Mouse (Mus musculus): ENCODE results near the gene Epb41l5. TPM values are rescaled to one million over a fixed set of nuclear protein-coding genes. Genes with fewer than 3 reads are reported as not detected.
A peak's percentile ranks its signal among the peaks of the same experiment; 100 is the strongest.

The Epb41l5 gene
- total RNA-seq (2021), result 1 to 10 TPM; 1.9 TPM
- long read RNA-seq, experiment 1, full-length matches to known transcripts, result 3 of 3 reads
- long read RNA-seq, experiment 1, partial matches to known transcripts, result 0 of 3 reads
- long read RNA-seq, experiment 1, other reads (novel, unspliced or antisense), result 0 of 3 reads
- long read RNA-seq, experiment 2, result 0 reads

DNA sequence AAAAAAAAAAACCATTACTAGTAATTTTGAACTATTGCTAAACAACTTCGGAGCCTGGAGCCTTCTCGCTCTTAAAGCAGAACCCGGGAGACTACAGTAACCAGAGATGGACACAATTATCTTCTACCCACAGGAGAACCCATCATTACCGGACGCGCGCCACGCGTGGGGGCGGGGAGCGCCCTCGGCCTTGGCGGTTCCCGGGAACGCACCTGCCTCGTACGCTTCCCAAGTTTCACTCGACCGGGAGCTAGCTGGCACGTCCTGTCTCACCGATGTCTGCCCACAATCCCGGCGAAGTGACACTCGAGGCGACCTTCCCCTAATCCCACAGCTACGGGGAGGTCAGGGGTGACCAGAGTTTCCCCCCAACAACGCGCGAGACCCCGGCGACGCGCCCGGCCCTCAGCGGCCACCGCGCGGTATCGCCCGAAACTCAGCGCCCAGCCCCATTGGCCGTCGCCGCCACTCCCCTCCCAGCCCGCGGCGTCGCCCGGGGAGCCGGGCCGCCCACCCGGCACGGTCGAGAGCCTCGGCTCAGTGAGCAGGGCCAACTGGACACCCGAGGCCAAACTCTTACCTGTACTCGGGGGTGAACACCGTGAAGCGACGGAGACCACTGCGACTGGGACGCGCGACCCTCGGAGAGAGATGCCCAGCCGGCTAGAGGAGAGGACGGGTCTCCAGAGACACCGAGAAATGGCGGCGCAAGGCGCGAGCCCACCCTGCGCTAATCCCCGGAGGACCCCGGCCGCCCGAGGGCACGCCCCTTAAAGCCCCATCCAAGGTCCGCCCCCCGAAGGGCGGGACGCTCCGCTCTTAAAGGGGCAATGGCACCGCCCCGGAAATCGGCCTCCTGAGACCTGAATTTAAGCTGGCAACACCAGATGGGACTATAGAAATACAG lies at the start of gene Epb41l5:
Gene Epb41l5 (minus strand): TSS at position 796 of the 907 bp plus-strand sequence.
- peak; percentile 79 for DNase-seq

DNA sequence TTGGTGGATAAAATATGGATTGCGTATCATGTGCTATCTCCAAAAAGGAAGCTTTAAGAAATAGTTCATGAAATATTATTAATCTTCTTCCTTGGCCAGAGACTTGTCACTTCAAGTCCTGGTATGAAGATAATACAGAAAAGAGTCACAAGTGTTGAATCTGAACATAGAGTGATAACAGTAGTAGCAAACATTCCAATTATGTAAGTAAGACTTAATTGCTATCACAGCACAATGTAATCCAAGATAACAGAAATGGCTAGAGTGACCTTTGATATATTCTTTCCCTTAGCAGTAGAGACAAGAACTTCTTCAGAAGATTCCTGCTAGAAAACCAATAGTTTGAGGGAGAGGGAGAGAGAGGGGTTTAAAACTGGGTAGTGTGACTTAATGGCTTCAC lies 48.1 kb upstream of the Epb41l5 start:
- no peak for DNase-seq

DNA sequence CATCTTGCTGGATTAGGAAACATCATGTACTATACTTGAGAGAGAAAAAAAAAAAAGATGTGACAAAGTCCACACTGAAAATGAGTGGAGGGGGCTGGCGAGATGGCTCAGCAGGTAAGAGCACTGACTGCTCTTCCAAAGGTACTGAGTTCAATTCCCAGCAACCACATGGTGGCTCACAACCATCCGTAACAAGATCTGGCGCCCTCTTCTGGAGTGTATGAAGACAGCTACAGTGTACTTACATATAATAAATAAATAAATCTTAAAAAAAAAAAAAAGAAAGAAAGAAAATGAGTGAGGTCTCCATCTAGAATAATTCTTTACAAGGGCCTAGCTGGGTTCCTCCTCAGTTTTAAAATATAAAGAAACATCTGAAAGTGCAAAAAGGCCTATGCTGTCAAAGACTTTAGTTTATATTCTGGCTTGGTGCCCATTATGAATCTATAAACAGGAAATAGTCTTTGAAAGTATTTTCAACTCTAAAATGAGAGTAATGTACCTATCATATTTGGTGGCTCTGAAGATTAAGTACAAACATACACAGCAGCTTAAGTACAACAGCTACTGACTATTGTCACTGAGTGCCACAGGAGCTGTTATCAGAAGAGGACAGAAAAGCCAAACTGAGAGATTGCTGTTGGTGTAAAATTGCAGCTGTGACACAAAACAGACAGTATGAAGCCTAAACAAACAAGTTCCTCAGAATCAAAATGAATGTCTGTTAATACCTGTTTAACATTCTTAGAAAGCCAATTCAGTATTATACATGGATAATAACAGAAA lies 37.2 kb upstream of the Epb41l5 start:
- DNase-seq, result no peak

DNA sequence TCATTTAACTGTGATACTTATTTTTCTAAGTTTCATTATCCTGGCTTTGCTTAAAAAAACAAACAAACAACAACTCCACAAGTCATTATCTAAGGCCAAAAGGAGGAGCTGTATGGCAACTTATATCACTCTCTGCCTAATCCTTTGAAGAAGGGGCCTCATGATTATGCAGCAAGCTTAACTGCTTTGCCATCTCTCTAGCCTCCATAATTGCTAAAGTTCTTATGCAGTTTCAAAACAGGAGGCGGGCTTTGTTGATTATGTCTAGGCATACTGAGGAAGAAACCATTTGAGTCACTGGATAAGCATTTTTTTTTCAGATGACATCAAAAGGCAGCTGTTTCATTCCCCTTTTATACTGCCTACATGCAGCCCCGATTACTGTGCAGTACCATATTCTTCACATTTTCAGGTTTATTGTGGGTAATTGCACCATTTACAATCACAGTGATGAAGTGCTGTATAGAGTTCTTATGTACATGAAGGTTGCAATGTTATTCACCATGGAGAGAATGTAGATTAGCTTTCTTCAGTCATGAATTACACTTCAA lies 32.9 kb upstream of the Epb41l5 start:
- no peak for DNase-seq

DNA sequence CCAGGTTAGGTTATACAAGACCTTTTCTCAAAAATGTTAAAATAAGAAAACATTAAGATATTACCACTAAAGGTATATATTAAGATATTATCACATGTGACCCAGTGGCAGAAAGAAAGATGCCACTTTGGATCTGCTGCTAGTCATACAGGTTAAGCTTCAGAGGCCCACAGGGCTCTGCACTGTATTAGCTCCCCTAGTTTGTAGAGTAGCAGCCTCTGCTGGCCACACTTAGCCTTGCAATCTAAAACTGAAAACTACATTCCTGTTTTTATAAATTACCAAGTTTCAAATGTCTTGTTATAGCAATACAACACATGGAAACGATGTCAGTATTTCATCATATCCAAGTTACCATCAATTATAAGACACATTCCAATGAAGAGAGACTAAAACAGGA lies 26.2 kb upstream of the Epb41l5 start:
- DNase-seq, result peak; percentile 29

DNA sequence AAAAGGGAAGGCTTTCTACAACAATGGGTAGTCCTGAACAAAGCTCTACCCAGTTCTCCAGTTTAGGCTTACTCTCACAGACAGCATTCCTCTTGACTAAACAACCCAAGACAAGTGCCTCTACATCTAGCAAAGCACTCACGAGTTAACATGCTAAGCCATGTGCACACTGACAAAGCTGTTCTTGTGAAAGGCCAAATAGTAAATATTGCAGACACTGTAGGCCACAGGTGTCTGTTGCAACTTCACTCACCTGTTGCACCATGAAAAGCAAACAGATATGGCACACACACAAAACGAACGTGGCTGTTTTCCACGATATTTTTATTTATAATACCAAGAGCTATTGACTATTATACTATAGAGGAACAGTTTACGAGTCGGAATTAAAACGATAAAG lies 18.1 kb upstream of the Epb41l5 start:
- no peak for DNase-seq

DNA sequence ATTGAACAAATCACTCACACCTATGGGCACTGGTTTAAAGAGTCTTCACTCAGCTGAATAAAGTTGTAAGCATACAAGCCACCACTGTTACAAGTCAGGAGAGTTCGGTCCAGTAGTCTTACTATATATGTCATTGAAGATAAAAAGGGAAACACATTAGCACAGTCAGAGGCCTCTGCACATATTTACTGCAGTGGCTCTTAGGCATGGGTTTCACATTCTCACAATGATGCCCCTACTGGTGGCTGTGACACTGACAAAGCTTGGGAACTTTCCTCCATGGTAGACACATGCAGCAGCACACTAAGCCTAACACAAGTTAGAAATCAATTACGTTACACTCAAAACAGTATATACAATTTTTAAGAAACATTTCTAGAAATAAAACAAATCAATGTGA lies 5.5 kb upstream of the Epb41l5 start:
- no peak for DNase-seq

DNA sequence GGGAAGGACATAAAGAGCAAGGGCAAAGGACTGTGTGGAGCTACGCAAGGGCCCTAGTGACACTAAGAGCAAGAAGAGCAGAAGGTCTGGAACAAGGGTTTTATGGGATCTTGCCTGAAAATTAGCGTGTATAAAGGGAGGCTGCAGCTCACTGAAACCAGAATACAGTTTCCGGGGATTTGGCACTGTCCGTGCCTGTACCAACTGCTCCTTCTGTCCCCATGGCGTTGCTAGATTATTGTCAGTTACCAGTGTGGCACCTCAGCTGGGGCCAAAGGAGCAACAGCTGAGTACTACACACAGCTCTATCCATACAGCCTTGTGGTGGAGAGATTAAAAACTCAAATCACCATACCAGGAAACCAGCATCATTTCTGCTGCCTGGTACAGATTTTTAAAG lies 1.6 kb upstream of the Epb41l5 start:
- no peak for DNase-seq

DNA sequence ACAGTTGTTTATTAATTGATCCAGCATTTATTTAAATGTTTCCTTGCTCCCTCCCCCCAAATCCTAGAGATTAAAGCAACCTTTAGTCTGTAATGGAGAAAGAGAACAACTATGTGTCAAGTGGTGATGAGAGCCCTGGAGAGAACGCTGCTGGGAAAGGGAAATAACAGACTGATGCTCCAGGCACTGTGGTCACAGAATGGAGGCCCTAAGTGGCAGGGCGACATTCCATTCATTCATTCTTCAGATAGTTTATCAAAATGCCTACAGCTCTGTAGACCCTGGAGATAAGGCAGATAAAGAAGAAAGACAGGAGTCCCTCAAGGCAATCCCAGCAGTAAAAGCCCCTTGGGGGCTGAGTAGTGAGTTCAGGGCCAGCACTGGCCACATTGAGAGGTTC lies 827 bp upstream of the Epb41l5 start:
- no peak for DNase-seq

DNA sequence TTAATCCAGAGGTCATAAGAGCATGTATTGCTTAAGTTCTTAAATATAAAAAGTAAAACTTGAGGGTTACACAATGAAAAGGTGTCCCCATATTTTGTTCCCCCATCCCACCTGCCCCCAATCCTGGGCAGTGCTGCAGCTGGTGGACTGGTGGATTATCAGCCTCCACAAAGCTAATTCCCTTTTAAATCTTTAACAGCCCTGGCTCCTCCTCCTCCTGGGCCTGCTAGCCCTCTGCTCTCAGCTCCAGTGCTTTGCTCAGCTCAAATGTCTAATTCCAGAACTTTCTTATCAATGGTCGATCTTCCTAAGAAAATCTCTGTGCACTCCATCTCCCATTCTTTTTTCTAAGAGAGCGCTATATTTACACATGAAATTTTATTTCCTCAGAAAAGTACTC lies 2.4 kb downstream of the Epb41l5 start:
- no peak for DNase-seq

DNA sequence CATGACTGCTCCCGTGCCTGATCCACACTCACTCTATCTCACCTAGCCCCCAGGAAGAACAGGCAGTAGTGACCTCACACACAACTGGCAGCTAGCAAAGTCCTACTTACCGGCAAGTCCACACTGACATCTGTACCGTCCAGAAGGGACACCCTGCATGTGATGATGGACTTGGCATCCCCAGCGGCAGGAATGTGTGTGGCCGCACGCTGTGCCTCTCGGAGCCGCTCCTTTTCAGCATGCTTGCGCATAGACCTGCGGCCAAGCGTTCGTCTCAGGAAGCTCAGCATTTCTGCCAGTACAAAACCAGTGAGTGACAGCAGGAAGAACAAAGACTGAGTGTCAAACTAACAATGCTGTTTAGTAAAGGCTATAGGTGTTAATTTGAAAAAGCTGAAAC lies 6.4 kb downstream of the Epb41l5 start:
- DNase-seq, result no peak

DNA sequence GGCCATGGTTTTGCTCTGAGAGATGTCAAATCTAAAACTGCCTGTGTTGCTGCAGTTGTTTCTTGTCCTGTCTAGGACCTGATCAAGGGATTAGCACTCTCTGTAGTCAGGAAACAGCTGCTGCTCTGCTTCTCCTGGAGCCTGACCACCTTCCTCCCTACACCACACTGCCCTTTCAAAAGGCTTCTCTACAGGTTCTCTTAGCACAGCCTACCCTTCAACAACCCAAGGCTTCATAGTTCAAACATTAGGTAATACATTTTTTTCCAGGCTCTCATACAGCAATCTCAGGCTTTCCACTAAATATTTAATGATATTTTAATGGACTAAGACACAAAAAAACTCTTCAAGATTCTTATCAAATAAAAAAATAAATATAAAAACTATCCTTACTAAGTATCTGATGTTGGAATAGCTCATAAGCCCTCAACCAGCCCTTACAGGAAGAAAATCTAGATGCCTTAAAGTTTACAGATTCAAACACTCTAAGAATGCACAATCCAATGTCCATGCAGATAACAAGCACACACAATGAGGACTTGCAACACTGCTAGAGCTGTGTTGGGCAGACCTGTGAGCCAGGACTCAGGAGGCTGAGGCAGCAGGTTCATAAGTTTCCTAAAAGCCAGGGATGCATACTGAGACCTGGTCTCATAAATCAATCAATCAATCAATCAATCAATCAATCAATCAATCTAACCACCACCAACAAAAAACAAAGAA lies 7.5 kb downstream of the Epb41l5 start:
- no peak for DNase-seq

DNA sequence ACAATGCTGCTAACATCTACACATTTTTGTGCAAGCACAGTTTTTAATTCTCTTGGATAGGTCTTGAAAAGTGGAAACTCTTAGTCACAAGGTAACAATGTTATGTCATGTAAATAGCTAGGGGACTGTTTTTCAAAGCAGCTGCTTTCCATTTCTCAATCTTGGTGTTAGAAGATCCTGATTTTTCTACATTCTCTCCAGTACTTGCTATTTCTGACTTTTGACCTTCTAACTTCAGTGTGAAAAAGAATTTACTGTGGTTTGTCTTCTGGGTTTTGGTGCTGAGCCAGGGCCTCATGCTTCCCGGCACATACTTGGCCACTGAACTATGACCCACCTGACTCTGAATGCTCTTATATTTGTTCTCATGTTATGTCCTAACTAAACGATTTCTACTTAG lies 8.8 kb downstream of the Epb41l5 start:
- no peak for DNase-seq

DNA sequence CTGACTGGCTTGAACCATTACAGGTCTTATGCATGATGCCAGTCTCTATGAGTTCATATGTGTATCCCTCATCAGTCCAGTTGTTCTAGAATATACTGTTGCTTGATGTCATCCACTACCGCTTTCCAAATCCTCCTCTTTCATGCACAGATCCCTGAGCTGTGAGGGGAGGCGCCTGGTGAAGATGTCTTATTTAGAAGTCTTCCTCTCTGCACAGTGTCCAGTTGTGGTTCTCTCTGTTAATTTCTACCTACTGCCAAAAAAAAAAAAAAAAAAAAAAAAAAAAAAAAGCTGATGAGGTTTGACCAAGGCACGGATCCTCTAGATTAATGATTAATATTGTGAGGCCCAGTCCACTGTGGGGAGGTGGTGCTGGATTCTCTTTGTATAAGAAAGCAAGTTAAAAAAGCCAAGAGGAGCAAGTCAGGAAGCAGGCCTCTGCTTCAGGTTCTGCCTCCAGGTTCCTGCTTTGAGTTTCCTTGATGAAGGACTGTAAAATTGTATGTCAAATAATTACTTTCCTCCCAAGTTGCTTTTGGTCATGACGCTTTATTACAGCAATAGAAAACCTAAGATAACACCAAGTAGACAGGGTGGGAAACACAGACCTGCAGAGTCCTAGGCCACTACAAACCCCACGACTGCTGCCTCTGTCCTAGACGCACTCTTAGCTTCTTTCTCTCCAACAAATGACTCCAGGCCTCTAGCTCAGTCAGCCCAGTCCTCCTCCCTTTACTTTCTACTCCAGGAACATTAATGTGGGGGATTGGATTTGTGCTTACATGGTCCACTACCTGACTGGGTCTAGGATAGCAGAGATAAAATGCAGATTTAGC lies 11.4 kb downstream of the Epb41l5 start:
- DNase-seq, result no peak

DNA sequence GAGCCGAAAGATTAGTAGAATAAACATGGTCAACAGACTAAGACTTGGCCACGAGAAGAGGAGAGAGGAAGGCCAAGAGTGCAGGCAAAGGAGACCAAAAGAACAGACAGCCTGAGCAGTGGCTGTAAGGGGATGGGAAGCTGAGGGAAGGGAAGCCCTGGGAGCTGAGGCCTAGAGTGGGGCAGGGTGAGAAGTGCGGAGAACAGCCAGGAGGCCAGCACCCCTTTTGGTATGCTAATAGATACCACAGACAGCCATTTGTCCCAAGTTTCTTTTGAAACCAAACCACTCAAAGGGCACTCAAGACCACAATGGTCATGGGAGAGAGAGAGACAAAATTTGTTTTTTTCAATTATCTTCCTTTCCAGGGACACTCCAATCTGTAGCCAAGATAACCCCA lies 14.1 kb downstream of the Epb41l5 start:
- DNase-seq, result no peak

DNA sequence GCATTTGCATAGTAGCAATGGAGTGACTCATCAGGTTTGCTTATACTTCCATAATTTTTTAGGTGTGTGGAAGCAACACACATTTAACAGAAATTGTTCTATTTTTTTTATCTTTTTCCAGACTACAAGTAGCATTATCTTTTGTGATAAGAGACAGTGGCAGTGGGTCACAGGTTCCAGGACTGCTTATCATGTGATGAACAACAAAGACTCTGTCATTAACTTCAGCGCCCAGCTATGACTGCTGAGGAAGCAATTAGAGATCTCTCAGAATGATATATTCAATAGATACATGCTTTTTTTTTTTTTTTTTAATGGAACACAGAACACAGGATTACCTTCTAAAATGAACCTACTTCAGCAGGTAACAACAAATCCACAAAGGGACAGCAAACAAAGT lies 18.4 kb downstream of the Epb41l5 start:
- no peak for DNase-seq

DNA sequence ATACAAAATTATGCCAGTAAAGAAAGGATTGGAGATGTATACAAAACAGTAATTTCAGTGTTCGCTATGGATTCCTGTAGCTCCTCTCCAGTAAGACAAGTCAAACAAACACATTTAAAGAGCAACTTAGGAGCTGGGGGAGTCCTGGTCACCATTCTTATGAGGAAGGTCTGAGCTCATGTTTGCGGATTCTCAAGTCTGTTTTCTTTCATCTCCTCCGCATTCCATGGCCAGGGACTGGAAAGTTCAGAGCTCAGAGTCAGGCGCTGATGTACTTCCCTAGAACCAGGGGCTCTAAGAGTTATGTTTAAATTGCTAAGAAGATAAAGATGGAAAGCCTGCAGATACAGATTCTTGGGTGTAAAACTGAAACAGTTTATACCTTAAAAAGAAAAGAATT lies 22.0 kb downstream of the Epb41l5 start:
- no peak for DNase-seq

DNA sequence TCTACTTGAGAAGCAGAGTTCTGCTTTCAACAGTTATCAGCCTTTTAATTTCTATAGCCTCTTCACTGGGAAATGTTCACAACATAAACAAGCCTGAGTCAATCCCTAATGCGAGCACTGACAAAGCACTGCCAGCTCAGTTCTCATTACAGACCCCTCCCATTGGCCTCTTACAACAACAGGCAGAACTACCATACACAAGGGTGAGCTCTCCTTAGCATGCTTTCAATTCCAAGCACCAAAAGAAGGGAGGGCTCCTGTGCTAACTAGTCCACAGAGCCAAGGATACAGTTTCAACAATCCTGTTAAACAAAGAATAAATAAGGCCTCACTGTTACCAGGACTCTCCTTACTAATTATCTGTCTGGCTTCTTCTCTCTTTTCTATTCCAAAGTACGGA lies 24.4 kb downstream of the Epb41l5 start:
- no peak for DNase-seq

DNA sequence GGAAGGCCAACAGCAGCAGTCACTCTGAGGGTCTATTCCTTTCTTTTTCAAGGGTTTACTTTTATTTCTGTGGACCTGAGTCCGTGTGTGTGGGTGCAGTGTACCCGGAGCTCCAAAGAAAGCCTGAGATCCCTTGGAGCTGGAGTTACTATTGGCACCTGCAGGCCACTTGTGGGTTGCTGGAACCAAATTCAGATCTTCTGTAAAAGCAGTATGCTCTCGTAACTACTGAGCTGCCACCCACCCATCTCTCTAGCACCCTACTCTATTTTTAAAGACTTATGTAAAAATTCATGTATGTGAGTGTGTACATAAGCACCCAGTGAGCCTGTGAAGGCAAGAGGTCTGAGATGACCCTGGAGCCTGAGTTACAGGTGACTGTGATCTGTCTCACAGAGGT lies 43.4 kb downstream of the Epb41l5 start:
- DNase-seq, result no peak

DNA sequence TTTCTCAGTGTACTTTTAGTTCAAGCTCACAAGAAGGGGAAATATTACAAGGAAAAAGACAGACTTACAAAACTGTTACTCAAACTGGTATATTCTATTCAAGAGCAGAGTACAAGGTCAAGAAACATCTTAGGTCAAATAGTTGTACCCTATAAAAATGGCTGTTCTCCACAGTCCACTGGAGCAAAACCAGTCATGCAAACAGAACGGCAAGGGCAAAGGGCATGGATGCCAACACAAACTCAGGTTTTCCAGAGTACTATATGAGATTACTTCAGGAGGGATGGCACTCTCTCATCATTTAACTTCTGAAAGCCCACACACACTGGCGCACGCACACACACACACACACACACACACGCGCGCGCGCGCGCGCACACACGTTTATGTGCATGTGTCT lies 46.4 kb downstream of the Epb41l5 start:
- DNase-seq, result no peak

DNA sequence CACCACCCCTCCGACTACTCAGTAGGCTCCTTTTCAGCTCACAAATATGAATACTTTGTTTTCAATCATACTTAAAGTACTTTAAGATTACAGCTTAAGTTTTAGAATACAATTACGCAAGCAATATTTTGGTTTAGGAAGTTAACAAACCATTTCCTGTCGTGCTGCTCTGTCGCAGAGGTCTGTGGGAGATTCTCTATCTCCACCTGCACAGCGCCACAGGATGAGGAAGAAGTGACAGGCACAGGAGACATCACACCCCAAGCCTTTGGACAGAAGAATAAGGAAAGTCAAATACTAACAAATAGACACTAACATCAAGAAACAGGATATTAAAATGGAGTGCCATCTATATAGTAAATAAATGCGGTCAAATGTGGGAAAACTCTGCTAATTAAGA lies 49.9 kb downstream of the Epb41l5 start:
- DNase-seq, result no peak

Data from gastrocnemius, postnatal 10 days (tissue).